In genomic region chr12:54312522-54313210, GRCm38 (mm10) we compare ENCODE assay signal across 8 mouse cellular contexts.
DNase-seq lines count a peak whose midpoint lies in the region; ATAC-seq and TF ChIP-seq lines count a peak whose summit lies in the region.

No protein-coding gene starts in this region.

- no peak for TF ChIP-seq CTCF in hindbrain, postnatal 0 days (IDR thresholded peaks at IDR 0.05; ENCODE audit: low read depth)

- peaks cover 4% of the 10 kb centered on the region for H3K27me3 ChIP-seq in embryonic facial prominence, embryonic 12.5 days
- peaks cover 3% of the 10 kb centered on the region; the same call in 1 of the 2 replicates for H3K27me3 ChIP-seq in hindbrain, postnatal 0 days (ENCODE audit: insufficient read depth, low read length)
- no peaks in the 10 kb centered on the region; the same call in 1 of the 2 replicates for H3K27me3 ChIP-seq in liver, embryonic 16.5 days (ENCODE audit: control insufficient read depth, insufficient read depth, low read depth, low read length)

- WGBS in embryonic facial prominence, embryonic 12.5 days, result 15% methylated on average over 14 of the region's 14 CpGs
- WGBS in hindbrain, postnatal 0 days, result 25% methylated on average over 14 of the region's 14 CpGs
- 13% methylated on average over 14 of the region's 14 CpGs for WGBS in liver, embryonic 16.5 days (ENCODE audit: insufficient replicate concordance)

- H3K27ac ChIP-seq in embryonic facial prominence, embryonic 12.5 days, result no peak overlapping the region
- H3K27ac ChIP-seq in hindbrain, postnatal 0 days, result no peak overlapping the region
- no peak overlapping the region for H3K27ac ChIP-seq in liver, embryonic 16.5 days (ENCODE audit: low read length)

- peak; percentile 32 for DNase-seq in embryo, embryonic 9.5 days (ENCODE audit: extremely low spot score)
- DNase-seq in embryo, embryonic 11 days, result no peak
- DNase-seq in hindbrain, postnatal 0 days (ENCODE audit: low spot score), result no peak
- no peak for DNase-seq in adrenal gland, adult 8-10 months
- no peak for DNase-seq in c-Kit-positive CD71-positive TER-119-positive erythroid progenitor cells, embryonic 14.5 days (ENCODE audit: low spot score)
- DNase-seq in spleen, postnatal 14 days (ENCODE audit: low spot score in 2 of 2), result no peak

- H3K36me3 ChIP-seq in embryonic facial prominence, embryonic 12.5 days, result no peaks in the 10 kb centered on the region
- H3K36me3 ChIP-seq in hindbrain, postnatal 0 days (ENCODE audit: insufficient read depth, low read length), result no peaks in the 10 kb centered on the region
- H3K36me3 ChIP-seq in liver, embryonic 16.5 days (ENCODE audit: control insufficient read depth, insufficient read depth), result no peaks in the 10 kb centered on the region

- peak overlapping the region; percentile 67 for H3K4me2 ChIP-seq in embryonic facial prominence, embryonic 12.5 days (replicated peaks)
- peak overlapping the region; percentile 72 for H3K4me2 ChIP-seq in hindbrain, postnatal 0 days (ENCODE audit: low read depth, low read length)
- peak overlapping the region; percentile 57 for H3K4me2 ChIP-seq in liver, embryonic 16.5 days (ENCODE audit: low read depth, low read length)

- no peak; the same call in 1 of the 2 replicates for ATAC-seq in embryonic facial prominence, embryonic 12.5 days (ENCODE audit: insufficient number of reproducible peaks, insufficient read depth, low FRiP score, low TSS enrichment)
- peak; percentile 38; the same call in 1 of the 2 replicates for ATAC-seq in hindbrain, postnatal 0 days
- ATAC-seq in liver, embryonic 16.5 days (ENCODE audit: low read depth), result no peak

- H3K9me3 ChIP-seq in embryonic facial prominence, embryonic 12.5 days, result no peaks in the 10 kb centered on the region
- H3K9me3 ChIP-seq in hindbrain, postnatal 0 days (ENCODE audit: low read length), result no peaks in the 10 kb centered on the region
- no peaks in the 10 kb centered on the region for H3K9me3 ChIP-seq in liver, embryonic 16.5 days (replicated peaks; ENCODE audit: control insufficient read depth, low read length)

- peak overlapping the region; percentile 35; the same call in 1 of the 2 replicates for H3K9ac ChIP-seq in embryonic facial prominence, embryonic 12.5 days
- peak overlapping the region; percentile 33 for H3K9ac ChIP-seq in hindbrain, postnatal 0 days (replicated peaks; ENCODE audit: low read length)
- no peak overlapping the region for H3K9ac ChIP-seq in liver, embryonic 16.5 days (ENCODE audit: low read depth, low read length)

- H3K4me3 ChIP-seq in embryonic facial prominence, embryonic 12.5 days, result peak overlapping the region; percentile 33
- peak overlapping the region; percentile 34 for H3K4me3 ChIP-seq in hindbrain, postnatal 0 days (ENCODE audit: low read length)
- peak overlapping the region; percentile 33 for H3K4me3 ChIP-seq in liver, embryonic 16.5 days (ENCODE audit: low read depth, low read length)

- peaks cover 24% of the 10 kb centered on the region; the same call in 1 of the 2 replicates for H3K4me1 ChIP-seq in embryonic facial prominence, embryonic 12.5 days
- peaks cover 6% of the 10 kb centered on the region for H3K4me1 ChIP-seq in hindbrain, postnatal 0 days (ENCODE audit: insufficient read depth, low read length)
- peaks cover 3% of the 10 kb centered on the region for H3K4me1 ChIP-seq in liver, embryonic 16.5 days (ENCODE audit: control insufficient read depth, low read depth, low read length)
